Mouse (Mus musculus): ENCODE measurements at regions not wholly inside any gene's neighbourhood (a gene's known extent, or its start where the extent isn't known, plus 50 kb on each side); places are given as distances from the start of the nearest gene placed in this dataset.

- no peak for TF ChIP-seq CTCF (IDR thresholded peaks at IDR 0.05; ENCODE audit: borderline replicate concordance, extremely low read depth, insufficient read depth, insufficient read length)
- TF ChIP-seq POLR2A (IDR thresholded peaks at IDR 0.05; ENCODE audit: borderline replicate concordance, extremely low read depth, insufficient read depth, insufficient read length, poor library complexity, severe bottlenecking): no peak
Measured at GRCm38 (mm10) chr16:42592321-42592720, 251.9 kb upstream of the Gap43 start.
